Mouse (Mus musculus): Measurements from ENCODE around the gene Dhrs13.
A peak's percentile ranks its signal among the peaks of the same experiment; 100 is the strongest.

DNA sequence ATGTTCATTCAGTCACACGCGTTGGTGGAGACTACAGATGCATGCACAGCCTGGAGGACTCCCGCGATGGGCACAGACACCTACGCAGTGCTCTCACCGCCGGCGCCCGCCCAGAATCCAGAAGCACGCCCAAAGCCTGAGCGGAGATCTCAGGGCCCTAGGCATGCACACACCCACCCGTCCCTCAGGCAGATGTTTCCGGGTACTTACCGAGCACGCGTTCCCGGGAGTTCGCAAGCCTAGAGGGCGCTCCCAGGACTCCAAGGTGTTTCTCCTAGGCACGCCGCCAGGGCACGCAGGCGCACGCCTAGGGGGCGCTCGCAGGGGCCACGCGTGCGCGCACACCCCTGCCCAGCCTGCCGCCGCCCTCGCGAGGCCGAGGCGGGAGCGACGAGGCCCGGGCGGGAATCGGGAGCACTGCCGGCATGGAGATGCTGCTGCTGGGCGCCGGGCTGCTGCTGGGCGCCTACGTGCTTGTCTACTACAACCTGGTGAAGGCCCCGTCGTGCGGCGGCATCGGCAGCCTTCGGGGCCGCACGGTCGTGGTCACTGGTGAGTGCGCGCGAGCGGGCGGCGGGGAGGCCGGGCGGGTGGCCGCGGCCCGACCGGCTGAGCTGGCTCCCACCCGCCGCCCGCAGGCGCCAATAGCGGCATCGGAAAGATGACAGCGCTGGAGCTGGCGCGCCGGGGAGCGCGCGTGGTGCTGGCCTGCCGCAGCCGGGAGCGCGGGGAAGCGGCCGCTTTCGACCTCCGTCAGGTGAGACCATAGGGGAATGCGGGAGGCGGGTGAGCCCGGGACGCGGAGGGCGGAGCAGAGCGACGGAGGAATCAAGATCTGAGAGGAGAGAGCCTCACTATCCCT is at the start of gene Dhrs13:
- TF ChIP-seq POLR2A (IDR thresholded peaks at IDR 0.05; ENCODE audit: borderline replicate concordance, control insufficient read depth, low read depth, low read length) (peak; percentile 46; the same call in 1 of the 2 replicates), CTCF (IDR thresholded peaks at IDR 0.05; ENCODE audit: control insufficient read depth, insufficient read depth, low read length) (peak; percentile 85)

All from bone marrow, adult 2 months (tissue).